Mouse (Mus musculus) CH12.LX (cell line): ENCODE measurements around the gene Zbtb4. TPM values are rescaled to one million over a fixed set of nuclear protein-coding genes. Genes with fewer than 3 reads are reported as not detected.
A peak's percentile ranks its signal among the peaks of the same experiment; 100 is the strongest.

Source experiments
- DNase-seq: peaks from one replicate; pipeline ENCODE4 v3.0.0-alpha.2; 2013; ENCODE audit errors: extremely low read depth
- H3K27ac ChIP-seq: 2 replicates; pipeline ENCODE4 v1.5.1; 2012; ENCODE audit warnings: low read depth, mild to moderate bottlenecking, control low read depth, moderate library complexity; ENCODE audit not compliant: insufficient read depth
- H3K27me3 ChIP-seq: replicated peaks from 2 replicates; pipeline ENCODE3; 2012; ENCODE audit warnings: inconsistent platforms
- H3K36me3 ChIP-seq, 2 experiments: replicated peaks in 1 of 2; 2 replicates each; pipeline versions ENCODE3 to v1.6.1; 2012; ENCODE audit warnings: inconsistent platforms in 1 of 2, low read length in 1 of 2, mild to moderate bottlenecking in 1 of 2, mixed read lengths in 1 of 2, moderate library complexity in 1 of 2; ENCODE audit not compliant: control insufficient read depth in 1 of 2, insufficient read depth in 1 of 2
- H3K4me1 ChIP-seq, 2 experiments: 2 replicates each; pipeline ENCODE4 v1.6.1; 2012; ENCODE audit warnings: inconsistent platforms in 1 of 2, moderate library complexity in 1 of 2; ENCODE audit not compliant: insufficient read depth in 2 of 2, control insufficient read depth in 1 of 2
- H3K4me2 ChIP-seq: 2 replicates; pipeline ENCODE4 v1.6.1; 2012; ENCODE audit warnings: low read depth, mild to moderate bottlenecking, control low read depth; ENCODE audit not compliant: poor library complexity, insufficient read depth, severe bottlenecking
- H3K4me3 ChIP-seq, 3 experiments: fragments of 150-350 bp in 1 of 3; sonication (generic) in 1 of 3; replicated peaks in 1 of 3; 2 replicates each; pipeline versions ENCODE3 to v1.5.1; 2011 to 2012; ENCODE audit warnings: low read depth in 2 of 3, low read length in 2 of 3, mild to moderate bottlenecking in 2 of 3, moderate library complexity in 2 of 3, control low read depth in 1 of 3, improper control_type of control experiment in 1 of 3, inconsistent platforms in 1 of 3, mixed read lengths in 1 of 3; ENCODE audit not compliant: poor library complexity in 1 of 3
- H3K79me2 ChIP-seq: replicated peaks from 2 replicates; pipeline ENCODE4 v1.6.1; 2012; ENCODE audit warnings: mild to moderate bottlenecking, moderate library complexity; ENCODE audit not compliant: control insufficient read depth, poor library complexity, insufficient read depth, severe bottlenecking; ENCODE audit errors: extremely low read depth
- H3K9ac ChIP-seq: 2 replicates; pipeline ENCODE4 v1.6.1; 2012; ENCODE audit warnings: low read depth, mild to moderate bottlenecking, control low read depth, moderate library complexity; ENCODE audit not compliant: insufficient read depth
- H3K9me3 ChIP-seq: replicated peaks from 2 replicates; pipeline ENCODE3; 2012; ENCODE audit warnings: low read length, inconsistent platforms, mixed read lengths
- CTCF ChIP-seq, 2 experiments: IDR thresholded peaks in 1 of 2; conservative IDR thresholded peaks in 1 of 2; 2 replicates each; pipeline ENCODE4 v1.5.1; 2011 to 2012; ENCODE audit warnings: low read depth in 2 of 2, low read length in 2 of 2, improper control_type of control experiment in 1 of 2, inconsistent platforms in 1 of 2, mild to moderate bottlenecking in 1 of 2, moderate library complexity in 1 of 2
- EP300 ChIP-seq: IDR thresholded peaks from 2 replicates; pipeline ENCODE4 v1.6.1; 2011; ENCODE audit warnings: low read length, improper control_type of control experiment
- GABPA ChIP-seq: IDR thresholded peaks from 2 replicates; pipeline ENCODE4 v1.6.1; 2012; ENCODE audit warnings: low read depth, low read length, improper control_type of control experiment, inconsistent platforms; ENCODE audit not compliant: insufficient replicate concordance
- HCFC1 ChIP-seq: IDR thresholded peaks from 2 replicates; pipeline ENCODE4 v1.6.1; 2012; ENCODE audit warnings: low read depth, mild to moderate bottlenecking, inconsistent platforms, low read length, improper control_type of control experiment
- JUN ChIP-seq: IDR thresholded peaks from 2 replicates; pipeline ENCODE4 v1.6.1; 2011; ENCODE audit warnings: low read depth, mild to moderate bottlenecking, low read length, improper control_type of control experiment, moderate library complexity; ENCODE audit not compliant: insufficient read depth
- MAFK ChIP-seq: IDR thresholded peaks from 2 replicates; pipeline ENCODE4 v1.6.1; 2011; ENCODE audit warnings: low read length, improper control_type of control experiment; ENCODE audit not compliant: insufficient replicate concordance
- MAZ ChIP-seq: IDR thresholded peaks from 2 replicates; pipeline ENCODE4 v1.6.1; 2012; ENCODE audit warnings: low read depth, mild to moderate bottlenecking, inconsistent platforms, low read length, improper control_type of control experiment, moderate library complexity
- MEF2A ChIP-seq: IDR thresholded peaks from 2 replicates; pipeline ENCODE4 v1.6.1; 2014; ENCODE audit warnings: low read depth, mild to moderate bottlenecking, inconsistent platforms, low read length, improper control_type of control experiment, borderline replicate concordance
- MXI1 ChIP-seq: IDR thresholded peaks from 2 replicates; pipeline ENCODE4 v1.6.1; 2011; ENCODE audit warnings: mild to moderate bottlenecking, low read depth, low read length, improper control_type of control experiment
- MYC ChIP-seq: IDR thresholded peaks from 2 replicates; pipeline ENCODE4 v1.6.1; 2011; ENCODE audit warnings: low read depth, mild to moderate bottlenecking, improper control_type of control experiment, low read length
- NRF1 ChIP-seq: IDR thresholded peaks from 2 replicates; pipeline ENCODE4 v1.6.1; 2014; ENCODE audit warnings: low read depth, mild to moderate bottlenecking, inconsistent platforms, low read length, improper control_type of control experiment, moderate library complexity
- PAX5 ChIP-seq: IDR thresholded peaks from 2 replicates; pipeline ENCODE4 v1.6.1; 2012; ENCODE audit warnings: low read length, inconsistent platforms, mixed read lengths
- POLR2A ChIP-seq: IDR thresholded peaks from 2 replicates; pipeline ENCODE4 v1.6.1; 2011; ENCODE audit warnings: low read depth, mild to moderate bottlenecking, improper control_type of control experiment, low read length
- POLR2AphosphoS2 ChIP-seq: IDR thresholded peaks from 2 replicates; pipeline ENCODE4 v1.6.1; 2011; ENCODE audit warnings: low read depth, low read length, improper control_type of control experiment
- RAD21 ChIP-seq: IDR thresholded peaks from 2 replicates; pipeline ENCODE4 v1.6.1; 2011; ENCODE audit warnings: low read depth, mild to moderate bottlenecking, low read length, improper control_type of control experiment, moderate library complexity
- RCOR1 ChIP-seq: conservative IDR thresholded peaks from 2 replicates; pipeline ENCODE4 v1.6.1; 2012; ENCODE audit warnings: low read depth, mild to moderate bottlenecking, inconsistent platforms, low read length, improper control_type of control experiment
- SMC3 ChIP-seq: IDR thresholded peaks from 2 replicates; pipeline ENCODE4 v1.6.1; 2011; ENCODE audit warnings: low read depth, low read length, improper control_type of control experiment
- TCF12 ChIP-seq: IDR thresholded peaks from 2 replicates; pipeline ENCODE4 v1.6.1; 2014; ENCODE audit warnings: low read depth, mild to moderate bottlenecking, inconsistent platforms, low read length, improper control_type of control experiment
- UBTF ChIP-seq: IDR thresholded peaks from 2 replicates; pipeline ENCODE4 v1.6.1; 2012; ENCODE audit warnings: low read depth, mild to moderate bottlenecking, inconsistent platforms, low read length, improper control_type of control experiment, moderate library complexity
- USF2 ChIP-seq: conservative IDR thresholded peaks from 2 replicates; pipeline ENCODE4 v1.6.1; 2011; ENCODE audit warnings: low read depth, low read length, improper control_type of control experiment
- ZKSCAN1 ChIP-seq: IDR thresholded peaks from 2 replicates; pipeline ENCODE4 v1.6.1; 2012; ENCODE audit warnings: low read depth, inconsistent platforms, low read length, improper control_type of control experiment, borderline replicate concordance
- ZNF384 ChIP-seq: IDR thresholded peaks from 2 replicates; pipeline ENCODE4 v1.6.1; 2012; ENCODE audit warnings: low read depth, low read length, improper control_type of control experiment, inconsistent platforms
- dilution Hi-C: fragments of 300-500 bp; cut with MboI; formaldehyde crosslinking; loops from 2 replicates; pipeline ENCODE4 v1.14.3; 2020; ENCODE audit warnings: low sequenced_read_pairs; ENCODE audit not compliant: extremely low pct_unique_long_range_greater_than_20kb, extremely low pct_ligation_motif_present
- in situ Hi-C: fragments of 300-500 bp; cut with MboI; formaldehyde crosslinking; loops from 3 replicates; pipeline ENCODE4 v1.14.3; 2019; ENCODE audit warnings: low sequenced_read_pairs, low pct_ligation_motif_present, low pct_unique_long_range_greater_than_20kb, mixed read lengths
- polyA plus RNA-seq: library from polyadenylated mRNA; unstranded; fragments of >175 nt; gene quantifications from 2 replicates; pipeline ENCODE4 v1.2.1, GENCODE M21; 2012; ENCODE audit warnings: low read depth; ENCODE audit not compliant: insufficient read length
- total RNA-seq, 2 experiments: library from RNA; depleted of rRNA; stranded (reverse); fragments of 300-350 nt in 1 of 2; fragments of >200 nt in 1 of 2; gene quantifications; 2 replicates each; pipeline ENCODE4 v1.2.3; 2012 to 2014

The Zbtb4 gene
- total RNA-seq (2012; rRNA removed) (3.4 TPM in 2 replicates), total RNA-seq (2014; rRNA removed) (0.75 and 0.77 TPM in 2 replicates), polyA plus RNA-seq (2.3 and 3.0 TPM in 2 replicates)

DNA sequence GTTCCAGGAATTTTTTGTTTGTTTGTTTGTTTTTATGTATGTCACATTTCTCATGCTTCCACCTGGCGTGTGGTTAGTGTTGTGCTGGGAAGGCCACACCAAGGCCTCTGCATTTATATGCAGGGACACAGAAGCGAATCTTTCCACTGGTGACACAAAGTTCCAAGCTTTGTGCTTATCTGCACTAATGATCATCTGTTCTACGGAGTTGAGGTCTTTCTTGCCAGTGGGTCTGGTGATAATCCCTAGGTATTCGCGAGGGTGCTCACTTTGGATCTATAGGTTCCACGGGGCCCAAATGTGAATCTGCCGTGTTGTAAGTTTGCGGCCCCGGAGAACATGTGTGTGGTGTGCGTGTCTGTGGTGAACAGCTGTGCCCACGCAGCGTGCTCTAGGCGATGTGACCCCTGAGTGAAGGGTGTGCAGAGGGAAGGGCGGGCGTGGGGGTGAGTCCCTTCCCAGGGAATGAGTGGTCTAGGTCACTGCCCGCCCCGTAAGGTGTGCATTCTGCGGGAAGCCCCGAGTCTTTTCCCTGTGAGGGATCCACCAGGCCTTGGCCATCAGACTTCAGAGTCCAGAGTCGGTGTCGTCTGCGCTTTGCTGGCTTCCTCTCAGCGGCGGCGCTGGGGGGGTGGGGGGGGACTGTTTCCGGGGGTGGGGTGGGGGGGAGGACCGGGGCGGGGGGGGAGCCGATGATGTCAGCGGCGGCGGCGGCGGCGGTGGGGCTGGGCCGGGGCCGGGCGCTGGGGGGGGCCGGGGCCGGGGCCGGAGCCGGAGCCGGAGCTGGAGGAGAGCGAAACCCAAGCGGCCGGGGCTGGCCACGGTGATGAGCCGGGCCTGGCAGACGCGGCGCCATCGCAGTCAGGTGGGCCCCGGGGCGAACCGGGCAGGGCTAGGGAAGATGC is at the start of gene Zbtb4:
Gene Zbtb4, plus strand, starts transcription at position 692 of the 905 bp plus-strand sequence.
- Histone ChIP-seq H3K27ac (no peak within 1 kb of the TSS), H3K27me3 (peaks cover 4% of the 10 kb centered on the region), H3K4me3 (peak within 1 kb of the TSS; percentile 69 to 81 (median 72)), H3K9ac (peak within 1 kb of the TSS; percentile 92), H3K79me2 (no peaks in the 10 kb centered on the region; the same call in 1 of the 2 replicates), H3K36me3 (no peaks in the 10 kb centered on the region), H3K4me2 (peak within 1 kb of the TSS; percentile 44), H3K4me1 (peaks cover 17 to 23% of the 10 kb centered on the region in 2 experiments), H3K9me3 (no peaks in the 10 kb centered on the region)
- TF ChIP-seq HCFC1 = no peak
- peak; percentile 65 for TF ChIP-seq POLR2A
- TF ChIP-seq UBTF = peak; percentile 60; the same call in 1 of the 2 replicates
- dilution Hi-C loops = no loop called here
- no peak for DNase-seq
- in situ Hi-C loops = no loop called here

DNA sequence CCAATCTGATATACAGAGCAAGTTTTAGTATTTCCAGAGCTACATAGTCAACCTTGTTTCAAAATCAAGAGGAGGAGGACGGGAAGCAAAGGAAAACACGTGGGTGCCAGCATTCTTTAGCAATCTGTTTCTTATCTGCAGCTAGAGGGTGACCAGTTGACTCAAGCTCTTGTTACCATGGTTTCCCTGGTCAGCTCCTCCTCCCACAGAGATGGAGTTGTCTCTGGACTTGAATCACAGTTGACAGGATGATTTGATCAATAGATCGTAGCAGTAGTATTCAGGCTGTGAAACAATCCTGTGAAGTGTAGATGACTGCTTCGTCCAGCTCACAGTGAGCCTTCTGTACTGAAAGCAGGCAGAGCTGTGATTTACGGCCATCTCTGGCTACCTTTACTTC is 49.8 kb upstream of the Zbtb4 start:
- Histone ChIP-seq H3K27ac (no peak overlapping the region), H3K36me3 (no peaks in the 10 kb centered on the region), H3K4me2 (no peak overlapping the region), H3K4me1 (no peaks in the 10 kb centered on the region), H3K27me3 (peaks cover 2% of the 10 kb centered on the region), H3K79me2 (no peaks in the 10 kb centered on the region), H3K9me3 (peaks cover 3% of the 10 kb centered on the region), H3K9ac (no peak overlapping the region), H3K4me3 (no peak overlapping the region)
- no peak for DNase-seq
- TF ChIP-seq ZKSCAN1 (no peak), MEF2A (no peak), PAX5 (no peak), RCOR1 (no peak)
- dilution Hi-C loops (no loop called here), in situ Hi-C loops (no loop called here)

- no peaks in the 10 kb centered on the region for H3K79me2 ChIP-seq
- in situ Hi-C loops = no loop called here
- TF ChIP-seq SMC3 (no peak), GABPA (no peak), MAFK (no peak), EP300 (no peak), UBTF (no peak), NRF1 (no peak), ZKSCAN1 (no peak), TCF12 (no peak), HCFC1 (no peak), RAD21 (no peak), JUN (no peak), ZNF384 (no peak), PAX5 (no peak), MEF2A (no peak), USF2 (no peak), MXI1 (no peak), MAZ (no peak), CTCF (conservative IDR thresholded peaks at IDR 0.05 in 1 of 2, IDR thresholded peaks at IDR 0.05 in 1 of 2; ENCODE audit: low read depth in 2 of 2, low read length in 2 of 2) (no peak; a peak in 1 of 4 replicates), MYC (no peak), POLR2AphosphoS2 (no peak)
- TF ChIP-seq, all 38 proteins: peak for 0
- peaks cover 3% of the 10 kb centered on the region for H3K9me3 ChIP-seq
- DNase-seq = no peak
- no peak overlapping the region for H3K4me2 ChIP-seq
- H3K4me1 ChIP-seq = no peaks in the 10 kb centered on the region
- dilution Hi-C loops = no loop called here
- no peak overlapping the region for H3K27ac ChIP-seq
- H3K27me3 ChIP-seq = peaks cover 2% of the 10 kb centered on the region
- no peak overlapping the region for H3K9ac ChIP-seq
- H3K4me3 ChIP-seq = no peak overlapping the region
- H3K36me3 ChIP-seq = no peaks in the 10 kb centered on the region
Observed at GRCm38 (mm10) chr11:69716953-69717352, 48.8 kb upstream of the Zbtb4 start.
